Mouse (Mus musculus) embryo, embryonic 10.5 days (tissue): ENCODE results near the gene Rundc3a.
A peak's percentile ranks its signal among the peaks of the same experiment; 100 is the strongest.

Experiments
- DNase-seq: peaks from one replicate; pipeline ENCODE4 v3.0.0-alpha.2; 2015; ENCODE audit warnings: low spot score

The Rundc3a gene

DNA sequence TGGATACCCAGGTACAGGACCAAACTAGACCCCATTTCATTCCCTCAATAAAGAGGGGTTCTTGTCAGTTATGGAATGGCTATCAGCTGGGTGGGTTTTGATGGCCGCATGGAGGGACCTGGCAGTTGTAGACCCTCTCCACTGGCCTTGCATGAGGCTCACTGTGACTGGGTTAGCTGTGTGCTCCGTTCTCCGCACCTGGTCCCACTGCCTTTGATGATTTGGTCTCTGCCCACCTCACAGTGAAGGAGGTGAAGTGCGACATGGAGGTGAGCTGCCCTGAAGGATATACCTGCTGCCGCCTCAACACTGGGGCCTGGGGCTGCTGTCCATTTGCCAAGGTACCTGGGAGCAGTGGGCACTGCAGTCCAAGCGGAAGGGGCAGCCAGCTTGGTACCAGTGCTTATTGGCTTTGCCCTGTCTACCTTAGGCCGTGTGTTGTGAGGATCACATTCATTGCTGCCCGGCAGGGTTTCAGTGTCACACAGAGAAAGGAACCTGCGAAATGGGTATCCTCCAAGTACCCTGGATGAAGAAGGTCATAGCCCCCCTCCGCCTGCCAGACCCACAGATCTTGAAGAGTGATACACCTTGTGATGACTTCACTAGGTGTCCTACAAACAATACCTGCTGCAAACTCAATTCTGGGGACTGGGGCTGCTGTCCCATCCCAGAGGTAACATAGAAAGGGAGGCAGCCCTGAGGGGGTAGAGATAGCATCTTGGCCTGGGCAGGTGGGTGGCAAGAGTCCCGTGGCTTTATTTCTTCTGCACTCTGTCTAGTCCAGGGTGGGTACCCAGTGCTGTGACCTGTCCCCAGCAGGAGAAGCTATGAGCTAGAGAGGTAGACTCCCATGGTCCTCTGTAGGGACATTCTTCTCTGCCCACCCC is 41.9 kb downstream of the Rundc3a start:
- DNase-seq = no peak

DNA sequence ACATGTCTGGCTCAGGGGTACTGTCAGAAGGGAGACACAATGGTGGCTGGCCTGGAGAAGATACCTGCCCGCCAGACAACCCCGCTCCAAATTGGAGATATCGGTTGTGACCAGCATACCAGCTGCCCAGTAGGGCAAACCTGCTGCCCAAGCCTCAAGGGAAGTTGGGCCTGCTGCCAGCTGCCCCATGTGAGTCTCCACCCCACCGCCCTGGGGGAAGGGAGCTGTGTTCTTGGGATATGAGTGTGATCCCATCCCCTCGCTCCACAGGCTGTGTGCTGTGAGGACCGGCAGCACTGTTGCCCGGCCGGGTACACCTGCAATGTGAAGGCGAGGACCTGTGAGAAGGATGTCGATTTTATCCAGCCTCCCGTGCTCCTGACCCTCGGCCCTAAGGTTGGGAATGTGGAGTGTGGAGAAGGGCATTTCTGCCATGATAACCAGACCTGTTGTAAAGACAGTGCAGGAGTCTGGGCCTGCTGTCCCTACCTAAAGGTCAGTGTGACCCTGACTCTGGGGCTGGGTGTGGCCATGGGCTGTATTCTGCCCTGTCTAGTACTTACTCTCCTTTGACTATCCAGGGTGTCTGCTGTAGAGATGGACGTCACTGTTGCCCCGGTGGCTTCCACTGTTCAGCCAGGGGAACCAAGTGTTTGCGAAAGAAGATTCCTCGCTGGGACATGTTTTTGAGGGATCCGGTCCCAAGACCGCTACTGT is 42.7 kb downstream of the Rundc3a start:
- no peak for DNase-seq

DNA sequence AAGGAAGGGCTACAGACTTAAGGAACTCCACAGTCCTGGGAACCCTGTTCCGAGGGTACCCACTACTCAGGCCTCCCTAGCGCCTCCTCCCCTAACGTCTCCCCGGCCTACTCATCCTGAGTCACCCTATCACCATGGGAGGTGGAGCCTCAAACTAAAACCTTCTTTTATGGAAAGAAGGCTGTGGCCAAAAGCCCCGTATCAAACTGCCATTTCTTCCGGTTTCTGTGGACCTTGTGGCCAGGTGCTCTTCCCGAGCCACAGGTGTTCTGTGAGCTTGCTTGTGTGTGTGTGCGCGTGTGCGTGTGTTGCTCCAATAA is 43.2 kb downstream of the Rundc3a start:
- DNase-seq = no peak

GRCm38 (mm10) chr11:102437120-102438061 is 44.2 kb downstream of the Rundc3a start:
- peak; percentile 78 for DNase-seq

DNA sequence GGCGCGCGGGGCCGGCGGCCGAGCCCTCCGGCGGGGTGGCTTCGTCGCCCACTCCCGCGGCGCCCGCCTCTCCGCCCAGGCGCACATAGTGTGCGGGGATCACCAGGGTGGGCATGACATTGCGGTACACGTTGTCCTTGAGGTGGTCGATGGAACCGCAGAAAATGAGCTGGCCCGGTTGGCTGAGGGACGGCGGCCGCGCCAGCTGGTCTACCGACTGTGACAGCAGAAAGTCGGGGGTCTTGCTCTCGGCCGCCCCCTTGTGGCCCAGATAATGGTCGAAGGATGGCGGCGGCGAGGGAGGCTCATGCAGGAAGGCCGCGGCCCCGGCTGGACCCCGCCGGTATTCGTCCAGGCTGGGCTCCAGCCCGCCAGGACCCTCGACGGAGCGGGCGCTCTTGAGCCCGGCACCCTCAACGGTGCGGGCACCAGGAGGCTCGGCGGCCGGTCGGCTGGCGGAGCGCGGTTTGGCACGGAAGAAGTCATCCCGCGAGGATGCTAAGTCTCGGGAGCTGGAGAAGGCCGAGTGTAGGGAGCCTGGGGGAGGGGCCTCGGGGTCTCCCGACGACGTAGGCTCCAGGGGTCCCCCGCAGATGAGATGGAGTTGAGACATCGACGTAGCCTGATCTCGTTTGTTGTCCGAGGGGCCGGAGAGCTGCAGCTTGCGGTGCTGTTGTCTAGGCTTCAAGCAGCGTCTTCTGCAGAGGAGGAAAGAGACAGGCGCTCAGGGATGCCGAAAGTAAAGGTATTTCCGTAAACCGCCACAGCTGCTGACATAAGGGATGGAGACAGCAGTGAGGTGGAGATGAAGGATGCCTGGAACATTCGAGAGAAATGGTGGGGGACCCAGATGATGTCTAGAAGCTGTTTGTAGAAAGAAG is 45.2 kb downstream of the Rundc3a start:
- DNase-seq = peak; percentile 91

DNA sequence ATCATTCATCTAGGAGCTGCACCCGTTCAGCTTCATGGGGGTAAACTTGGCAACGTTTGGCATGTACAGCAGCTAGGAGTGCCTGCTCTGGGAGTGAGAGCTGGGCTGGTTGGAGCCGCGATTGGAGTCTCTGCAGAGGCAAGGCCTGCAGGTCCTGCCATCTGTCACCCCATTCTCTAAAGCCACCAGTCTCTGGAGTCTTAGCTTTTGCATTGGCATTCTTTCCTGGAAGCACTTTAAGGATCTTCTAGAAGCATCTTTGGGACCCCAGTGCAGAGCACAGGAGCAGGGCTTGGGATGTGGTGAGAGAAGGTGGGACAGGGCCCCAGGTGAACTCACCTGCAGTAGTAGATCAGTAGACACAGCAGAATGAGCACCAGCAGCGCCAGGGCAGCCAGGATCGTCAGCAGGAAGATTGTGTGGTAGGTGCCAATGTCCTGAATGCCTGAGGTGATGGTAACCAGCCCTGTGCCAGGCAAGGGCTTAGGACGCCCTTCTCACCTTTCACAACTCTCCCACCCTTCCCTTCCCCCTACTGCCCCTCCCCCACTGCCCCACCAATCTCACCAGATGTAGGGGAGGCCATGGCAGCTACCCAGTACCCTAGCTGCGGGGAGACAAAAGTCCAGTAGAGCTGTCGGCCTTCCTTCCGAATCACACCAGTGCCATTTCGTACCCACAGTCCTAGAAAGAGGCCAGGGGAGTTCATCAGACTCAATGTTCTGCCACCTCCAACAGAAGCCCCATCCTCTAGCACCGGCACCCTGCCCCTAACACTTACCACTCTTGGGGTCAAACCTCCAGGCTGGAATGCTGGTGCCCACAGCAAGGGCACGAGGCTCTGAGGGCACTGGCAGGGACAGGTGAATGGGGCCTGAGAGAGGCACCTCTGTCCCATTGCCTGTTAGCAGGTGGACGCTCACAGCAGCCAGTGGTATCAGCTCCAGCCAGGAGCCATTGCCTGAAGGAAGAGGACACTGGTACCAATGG is 46.2 kb downstream of the Rundc3a start:
- DNase-seq = no peak

- no peak for DNase-seq
Observed at GRCm38 (mm10) chr11:102440255-102440654, 47.1 kb downstream of the Rundc3a start.

- DNase-seq = peak; percentile 19
Observed at GRCm38 (mm10) chr11:102441434-102441833, 48.2 kb downstream of the Rundc3a start.

GRCm38 (mm10) chr11:102442089-102442488 is 48.9 kb downstream of the Rundc3a start:
- DNase-seq = no peak

DNA sequence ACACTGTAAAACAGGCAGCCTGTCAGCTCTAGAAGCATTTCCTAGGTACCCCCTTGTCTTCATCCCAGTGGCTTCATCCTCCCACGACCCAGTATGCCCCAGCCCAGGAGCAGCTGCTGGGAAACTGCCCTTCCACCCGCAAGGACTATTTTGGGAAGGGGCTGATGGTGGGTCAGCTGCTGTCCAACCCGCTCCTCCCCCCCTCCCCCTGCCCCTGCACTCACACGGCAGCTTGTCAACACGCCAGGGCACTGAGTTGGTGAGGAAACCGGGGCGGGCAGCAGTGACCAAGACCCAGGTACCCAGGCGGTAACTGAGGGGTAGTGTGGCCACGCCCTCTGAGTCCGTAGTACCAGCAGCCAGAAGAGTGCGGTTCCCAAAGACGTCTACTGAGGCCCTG is 50.5 kb downstream of the Rundc3a start:
- no peak for DNase-seq

- DNase-seq = no peak
Observed at GRCm38 (mm10) chr11:102444321-102444720, 51.1 kb downstream of the Rundc3a start.

DNA sequence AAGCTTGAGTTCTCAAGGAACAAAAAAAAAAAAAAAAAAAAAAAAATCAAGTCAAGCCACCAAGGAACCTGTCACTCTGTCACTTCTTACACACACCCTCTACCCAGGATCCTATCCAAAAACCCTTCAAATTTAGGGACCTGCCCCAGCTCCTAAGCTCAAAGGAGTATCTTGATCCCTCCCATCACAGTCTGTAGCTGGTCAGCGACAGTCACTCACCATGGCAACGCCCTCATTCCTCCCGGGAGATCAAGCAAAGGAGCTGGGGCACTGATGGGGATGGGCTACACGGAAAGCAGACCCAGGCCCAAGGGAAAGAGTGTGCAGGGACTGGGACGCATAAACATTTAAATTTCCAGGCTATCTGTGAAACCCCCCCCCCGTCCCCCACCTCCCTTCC is 51.6 kb downstream of the Rundc3a start:
- DNase-seq = peak; percentile 56

DNA sequence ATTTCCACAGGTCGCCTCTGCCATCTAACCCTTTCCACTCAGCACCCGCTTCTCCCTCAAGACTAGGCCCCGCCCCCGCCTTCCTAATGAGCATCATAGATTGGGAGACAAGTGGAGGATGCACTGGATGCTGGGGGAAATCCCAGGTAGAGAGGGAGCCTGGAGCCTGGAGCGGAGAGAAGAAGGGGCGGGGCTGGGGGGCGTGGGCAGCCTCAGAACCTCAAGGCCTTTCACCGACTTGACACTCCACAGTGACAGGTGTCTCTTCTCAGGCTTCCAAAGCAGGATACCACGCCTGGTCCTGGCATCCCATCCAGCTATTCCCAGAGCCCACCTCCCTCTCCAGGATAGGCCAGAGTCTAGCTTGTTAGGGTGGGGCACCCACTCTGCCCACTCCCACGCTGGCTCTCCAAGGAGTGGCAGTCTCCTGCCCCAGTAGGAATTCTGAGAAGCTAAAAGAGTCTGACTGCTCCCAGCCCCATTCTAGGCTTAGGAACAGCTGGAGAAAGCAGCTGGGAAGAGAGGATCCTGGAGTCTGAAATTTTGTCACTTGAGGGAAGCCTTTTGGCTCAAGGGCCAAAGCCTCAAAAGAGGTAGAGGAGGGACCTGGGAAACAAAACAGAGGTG is 52.2 kb downstream of the Rundc3a start:
- DNase-seq = peak; percentile 25

- DNase-seq = no peak
Observed at GRCm38 (mm10) chr11:102445891-102446361, 52.7 kb downstream of the Rundc3a start.

- peak; percentile 74 for DNase-seq
Observed at GRCm38 (mm10) chr11:102446581-102447461, 53.6 kb downstream of the Rundc3a start.

- DNase-seq = peak; percentile 85
Observed at GRCm38 (mm10) chr11:102447497-102447896, 54.3 kb downstream of the Rundc3a start, which contains the start of gene Fam171a2. Gene Fam171a2 (minus strand): TSS chr11:102447682.

DNA sequence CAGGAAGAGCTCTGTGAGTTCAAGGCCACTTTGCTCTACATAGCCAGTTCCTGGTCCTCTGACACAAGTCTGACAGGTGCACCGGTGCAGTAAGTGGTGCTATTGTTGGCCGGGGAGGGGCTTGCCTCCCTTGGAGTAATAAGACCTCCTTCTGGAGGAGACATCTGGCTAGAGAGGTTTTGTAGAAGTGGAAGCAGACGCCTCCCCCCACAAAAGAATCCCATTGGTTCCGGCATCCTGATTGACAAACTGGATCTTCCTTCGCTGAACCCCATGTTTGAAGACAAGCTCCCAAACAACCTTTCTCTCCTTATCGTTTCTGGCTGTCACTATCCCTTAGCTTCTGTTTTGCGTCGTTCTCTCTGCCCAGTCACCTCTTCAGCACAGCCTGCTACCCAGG is 55.1 kb downstream of the Rundc3a start:
- no peak for DNase-seq
